ENCODE assay signal across 20 mouse cellular contexts in genomic region chr10:77329446-77330094, GRCm38 (mm10).
DNase-seq lines count a peak whose midpoint lies in the region; ATAC-seq and TF ChIP-seq lines count a peak whose summit lies in the region.
"Had no signal": no experiment of that assay in that cellular context is flagged by ENCODE, and none has a peak within 500 bp of the region (broad histone marks: within the 10 kb centered on the region; RNA-seq: fewer than 3 reads in every experiment).

No protein-coding gene starts in this region.

- no peak for TF ChIP-seq CTCF in kidney, postnatal 0 days (IDR thresholded peaks at IDR 0.05; ENCODE audit: low read depth)

- 32% methylated on average over 11 of the region's 11 CpGs for WGBS in kidney, embryonic 14.5 days
- 40% methylated on average over 11 of the region's 11 CpGs for WGBS in kidney, postnatal 0 days

- H3K4me2 ChIP-seq in kidney, embryonic 14.5 days (replicated peaks; ENCODE audit: low read depth, low read length), result no peak overlapping the region
- no peak overlapping the region for H3K4me2 ChIP-seq in kidney, postnatal 0 days (ENCODE audit: low read length)
- H3K4me2 ChIP-seq: embryonic facial prominence, embryonic 12.5 days; forebrain, embryonic 13.5 days; forebrain, embryonic 15.5 days had no signal

- DNase-seq in kidney, postnatal 25 days, result no peak
- peak; percentile 22 for DNase-seq in kidney, postnatal 0 days (ENCODE audit: low spot score)
- DNase-seq in kidney, postnatal 10 days, result no peak
- DNase-seq in ES-E14 (ENCODE audit: low read depth, low spot score), result no peak
- no peak for DNase-seq in gastrocnemius, adult 18-20 months (ENCODE audit: low spot score)
- DNase-seq: adrenal gland, adult 8-10 months; adrenal gland, postnatal 14 days; adrenal gland, postnatal 36 days; cerebellum, adult 11-12 months; cerebellum, adult 9-10 months; cerebellum, postnatal 10 days; cerebellum, postnatal 25 days had no signal

- H3K27me3 ChIP-seq in kidney, embryonic 14.5 days (ENCODE audit: control insufficient read depth, insufficient read depth, low read length), result no peaks in the 10 kb centered on the region
- no peaks in the 10 kb centered on the region for H3K27me3 ChIP-seq in kidney, postnatal 0 days (ENCODE audit: insufficient read depth, low read length)
- H3K27me3 ChIP-seq: embryonic facial prominence, embryonic 12.5 days; forebrain, embryonic 13.5 days; forebrain, embryonic 15.5 days; Patski had no signal

- H3K9me3 ChIP-seq in kidney, embryonic 14.5 days (ENCODE audit: control insufficient read depth, low read length), result no peaks in the 10 kb centered on the region
- H3K9me3 ChIP-seq in kidney, postnatal 0 days (replicated peaks; ENCODE audit: low read length), result no peaks in the 10 kb centered on the region
- H3K9me3 ChIP-seq in ES-E14 (ENCODE audit: control insufficient read depth, insufficient read depth, low read depth, low read length), result no peaks in the 10 kb centered on the region
- H3K9me3 ChIP-seq: embryonic facial prominence, embryonic 10.5 days; embryonic facial prominence, embryonic 12.5 days; forebrain, embryonic 13.5 days; forebrain, embryonic 15.5 days; G1E had no signal

- peak; percentile 67; the same call in 1 of the 2 replicates for ATAC-seq in kidney, embryonic 14.5 days (ENCODE audit: low FRiP score, low TSS enrichment)
- ATAC-seq in kidney, postnatal 0 days (replicated peaks; ENCODE audit: low FRiP score, low read depth), result no peak
- ATAC-seq: activated CD4-positive, CD25-positive, alpha-beta regulatory T cell, adult 4 months; forebrain, embryonic 13.5 days; forebrain, embryonic 15.5 days; Patski had no signal

- H3K9ac ChIP-seq in kidney, embryonic 14.5 days (ENCODE audit: low read depth, low read length), result no peak overlapping the region
- H3K9ac ChIP-seq in kidney, postnatal 0 days (ENCODE audit: low read depth, low read length), result no peak overlapping the region
- H3K9ac ChIP-seq in ES-E14 (ENCODE audit: insufficient read depth, low read depth, low read length, poor library complexity, severe bottlenecking), result no peak overlapping the region
- H3K9ac ChIP-seq: embryonic facial prominence, embryonic 12.5 days; forebrain, embryonic 13.5 days; forebrain, embryonic 15.5 days had no signal

- no peak overlapping the region for H3K27ac ChIP-seq in kidney, embryonic 14.5 days (ENCODE audit: low read depth, low read length)
- H3K27ac ChIP-seq in kidney, postnatal 0 days, result no peak overlapping the region
- no peak overlapping the region for H3K27ac ChIP-seq in ES-E14 (ENCODE audit: insufficient read depth, low read depth, low read length, poor library complexity, severe bottlenecking)
- H3K27ac ChIP-seq: embryonic facial prominence, embryonic 10.5 days; embryonic facial prominence, embryonic 12.5 days; forebrain, embryonic 13.5 days; forebrain, embryonic 15.5 days had no signal

- H3K4me3 ChIP-seq in kidney, embryonic 14.5 days (ENCODE audit: low read length), result no peak overlapping the region
- H3K4me3 ChIP-seq in kidney, postnatal 0 days (replicated peaks; ENCODE audit: low read depth, low read length), result no peak overlapping the region
- no peak overlapping the region for H3K4me3 ChIP-seq in ES-E14 (ENCODE audit: insufficient read depth in 1 of 2, low read depth in 1 of 2, low read length in 2 of 2, poor library complexity in 1 of 2, severe bottlenecking in 1 of 2)
- H3K4me3 ChIP-seq: embryonic facial prominence, embryonic 10.5 days; embryonic facial prominence, embryonic 12.5 days; forebrain, embryonic 13.5 days; forebrain, embryonic 15.5 days had no signal

- in situ Hi-C loops in ES-E14 (cut with MboI; ENCODE audit: low sequenced_read_pairs in 2 of 2, unreplicated experiment in 2 of 2), result no loop called here

- no peaks in the 10 kb centered on the region for H3K36me3 ChIP-seq in kidney, embryonic 14.5 days (ENCODE audit: control insufficient read depth, insufficient read depth, low read length)
- no peaks in the 10 kb centered on the region for H3K36me3 ChIP-seq in kidney, postnatal 0 days (ENCODE audit: insufficient read depth, low read length)
- 0 out of 2 replicates have a peak, but pooled peaks cover 2% of the 10 kb centered on the region for H3K36me3 ChIP-seq in ES-E14 (ENCODE audit: control insufficient read depth, insufficient read depth, low read length, poor library complexity, severe bottlenecking)
- H3K36me3 ChIP-seq: embryonic facial prominence, embryonic 10.5 days; embryonic facial prominence, embryonic 12.5 days; forebrain, embryonic 15.5 days; G1E had no signal

- H3K4me1 ChIP-seq in kidney, embryonic 14.5 days (ENCODE audit: control insufficient read depth, insufficient read depth, low read length), result peaks cover 10% of the 10 kb centered on the region; the same call in 1 of the 2 replicates
- H3K4me1 ChIP-seq in kidney, postnatal 0 days (replicated peaks; ENCODE audit: insufficient read depth, low read length), result peaks cover 7% of the 10 kb centered on the region; the same call in 1 of the 2 replicates
- H3K4me1 ChIP-seq in ES-E14 (ENCODE audit: control insufficient read depth in 2 of 2, insufficient read depth in 2 of 2, low read length in 2 of 2, poor library complexity in 1 of 2), result no peaks in the 10 kb centered on the region; a peak in 2 of 4 replicates
- H3K4me1 ChIP-seq: embryonic facial prominence, embryonic 12.5 days had no signal

TF ChIP-seq in ES-E14, 5 proteins besides CTCF, POLR2A, EP300 and RAD21:
- TF ChIP-seq ZNF384 (IDR thresholded peaks at IDR 0.05; ENCODE audit: low read depth, low read length) (no peak), MAFK (IDR thresholded peaks at IDR 0.05; ENCODE audit: insufficient read depth, low read depth, low read length) (0 out of 2 replicates have a peak, but pooled peaks have one; percentile 5), CHD2 (IDR thresholded peaks at IDR 0.05; ENCODE audit: low read depth, low read length) (no peak)
